Mouse (Mus musculus) forebrain, embryonic 15.5 days (tissue): ENCODE measurements around the gene Otx2. TPM values are rescaled to one million over a fixed set of nuclear protein-coding genes. Genes with fewer than 3 reads are reported as not detected.
A peak's percentile ranks its signal among the peaks of the same experiment; 100 is the strongest.

Experiments used
- ATAC-seq: fragments of 200-750 bp; cut with Nextera tagmentation; replicated peaks from 2 replicates; pipeline ENCODE4 v1.8.0; 2017; ENCODE audit warnings: mild to moderate bottlenecking, moderate TSS enrichment, moderate library complexity
- H3K27ac ChIP-seq: fragments of 300-500 bp; sonication (generic); replicated peaks from 2 replicates; pipeline ENCODE4 v1.5.1; 2015; ENCODE audit warnings: mild to moderate bottlenecking, inconsistent platforms
- H3K27me3 ChIP-seq: fragments of 300-500 bp; sonication (generic); 2 replicates; pipeline ENCODE4 v1.6.1; 2015; ENCODE audit warnings: inconsistent platforms
- H3K36me3 ChIP-seq: fragments of 300-500 bp; sonication (generic); 2 replicates; pipeline ENCODE4 v1.6.1; 2015; ENCODE audit warnings: mild to moderate bottlenecking, inconsistent platforms
- H3K4me1 ChIP-seq: fragments of 300-500 bp; sonication (generic); 2 replicates; pipeline ENCODE4 v1.6.1; 2015; ENCODE audit warnings: inconsistent platforms
- H3K4me2 ChIP-seq: fragments of 300-500 bp; sonication (generic); replicated peaks from 2 replicates; pipeline ENCODE4 v1.6.1; 2015; ENCODE audit warnings: mild to moderate bottlenecking, inconsistent platforms
- H3K4me3 ChIP-seq: fragments of 300-500 bp; sonication (generic); 2 replicates; pipeline ENCODE4 v1.5.1; 2015; ENCODE audit warnings: mild to moderate bottlenecking, inconsistent platforms
- H3K9ac ChIP-seq: fragments of 300-500 bp; sonication (generic); replicated peaks from 2 replicates; pipeline ENCODE4 v1.6.1; 2015; ENCODE audit warnings: mild to moderate bottlenecking, inconsistent platforms
- H3K9me3 ChIP-seq: fragments of 300-500 bp; sonication (generic); 2 replicates; pipeline ENCODE4 v1.6.1; 2016; ENCODE audit warnings: inconsistent platforms
- WGBS: fragments of 180-500 bp; shearing (Covaris S2); methylation state at CpG from one replicate; pipeline ENCODE4 v1.1.7; 2015; ENCODE audit warnings: mixed read lengths; 5-methylcytosine and 5-hydroxymethylcytosine counted together
- polyA plus RNA-seq: library from polyadenylated mRNA; unstranded; fragments of >200 nt; fragmentation: Nextera tagmentation; extraction: Ambion mirVana; gene quantifications from 2 replicates; pipeline ENCODE4 v1.2.1, GENCODE M21; 2015

The Otx2 gene
- polyA plus RNA-seq, 1 experiment from 2014 or later = 18.8 TPM

DNA sequence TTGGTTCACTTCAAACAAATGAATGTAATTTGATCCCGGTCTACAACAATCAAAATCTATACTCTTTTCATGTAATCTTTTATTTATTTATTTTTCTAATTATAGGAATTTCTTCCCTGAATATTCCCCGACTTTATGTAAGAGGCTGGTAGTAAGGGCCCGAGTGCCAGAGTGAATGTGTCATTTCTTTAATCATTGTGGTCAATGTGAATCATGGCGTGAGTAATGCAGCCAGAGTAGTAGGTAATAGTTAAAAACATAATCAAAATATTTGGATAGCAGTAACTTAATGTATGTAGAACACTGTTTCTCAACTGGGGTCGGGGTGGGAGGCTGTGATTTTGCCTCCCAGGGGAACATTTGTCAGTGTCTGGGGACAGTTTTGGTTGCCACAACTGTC is 6.0 kb upstream of the Otx2 start:
- Histone ChIP-seq H3K4me2 (no peak overlapping the region), H3K36me3 (no peaks in the 10 kb centered on the region), H3K27ac (no peak overlapping the region), H3K9me3 (no peaks in the 10 kb centered on the region), H3K4me1 (no peaks in the 10 kb centered on the region), H3K27me3 (peaks cover 38% of the 10 kb centered on the region), H3K4me3 (no peak overlapping the region), H3K9ac (no peak overlapping the region)
- ATAC-seq = no peak
- WGBS = 79% methylated on average over 5 of the region's 5 CpGs

DNA sequence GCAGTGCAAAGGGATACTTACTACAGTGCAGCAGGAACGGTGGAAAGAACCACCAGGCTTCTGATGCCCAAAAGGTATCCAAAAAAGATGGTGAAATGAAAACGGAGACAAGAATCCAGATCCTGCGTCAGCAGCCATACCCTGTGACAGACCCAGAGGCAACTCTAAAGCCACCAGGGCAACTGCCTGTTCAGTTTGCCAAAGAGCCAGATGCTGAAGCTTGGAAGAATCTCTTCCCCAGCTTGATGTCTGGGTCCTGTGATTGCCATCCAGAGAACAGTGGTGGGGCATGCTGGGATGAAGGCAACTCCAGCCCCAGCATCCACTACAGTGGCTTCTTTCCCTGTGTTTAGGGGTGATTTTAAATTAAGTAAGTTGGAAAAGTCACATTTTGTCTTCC is 5.1 kb upstream of the Otx2 start:
- Histone ChIP-seq H3K27me3 (peaks cover 47% of the 10 kb centered on the region), H3K4me3 (no peak overlapping the region), H3K4me1 (peaks cover 4% of the 10 kb centered on the region), H3K9ac (no peak overlapping the region), H3K36me3 (no peaks in the 10 kb centered on the region), H3K27ac (no peak overlapping the region), H3K9me3 (no peaks in the 10 kb centered on the region), H3K4me2 (no peak overlapping the region)
- 83% methylated on average over 3 of the region's 3 CpGs for WGBS
- no peak for ATAC-seq

DNA sequence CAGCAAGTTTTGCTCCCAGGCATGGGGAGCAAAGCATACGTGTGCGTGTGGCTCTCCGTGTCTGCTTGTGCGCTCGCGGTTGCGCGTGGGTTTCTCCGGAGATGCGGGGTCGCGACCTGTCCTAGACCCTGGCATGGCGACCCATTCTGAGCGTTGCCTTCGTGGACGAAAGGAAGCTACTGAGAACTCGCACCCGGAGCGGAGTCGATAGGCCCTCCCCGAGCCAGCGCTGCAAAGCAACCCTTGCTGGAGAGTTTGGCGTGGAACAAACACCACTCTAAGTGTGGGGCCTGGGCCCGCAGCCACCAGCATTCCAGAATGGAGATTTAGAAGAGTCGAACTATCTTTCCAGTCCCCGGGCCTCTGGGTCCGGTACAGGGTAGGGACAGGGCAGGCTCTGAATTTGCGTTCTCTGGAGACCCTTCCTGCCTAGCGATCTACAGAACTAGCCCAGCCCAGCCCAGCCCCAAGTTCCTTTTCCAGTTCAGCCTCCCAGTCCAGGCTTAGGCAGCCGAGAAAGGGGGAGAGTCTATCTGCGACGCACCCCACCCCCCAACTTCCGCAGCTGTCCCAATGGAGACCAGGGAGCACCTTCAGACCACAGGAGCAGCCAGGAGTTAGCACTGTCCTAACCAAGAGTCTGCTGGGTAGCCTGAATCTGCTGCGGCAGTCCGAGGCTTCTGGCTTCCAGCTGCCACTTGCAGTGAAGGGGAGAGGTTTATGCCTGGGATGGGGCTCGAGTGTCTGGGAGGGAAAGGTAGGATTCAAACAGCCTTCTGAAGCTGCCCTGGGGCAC is 615 bp upstream of the Otx2 start:
- ATAC-seq = peak; percentile 46; the same call in 1 of the 2 replicates
- no peak overlapping the region for H3K27ac ChIP-seq
- H3K36me3 ChIP-seq = no peaks in the 10 kb centered on the region
- no peak overlapping the region for H3K9ac ChIP-seq
- H3K9me3 ChIP-seq = no peaks in the 10 kb centered on the region
- peak overlapping the region; percentile 31 for H3K4me2 ChIP-seq
- H3K27me3 ChIP-seq = peaks cover 84% of the 10 kb centered on the region
- WGBS = 4% methylated on average over 36 of the region's 36 CpGs
- peak overlapping the region; percentile 20; the same call in 1 of the 2 replicates for H3K4me3 ChIP-seq
- H3K4me1 ChIP-seq = peaks cover 9% of the 10 kb centered on the region

DNA sequence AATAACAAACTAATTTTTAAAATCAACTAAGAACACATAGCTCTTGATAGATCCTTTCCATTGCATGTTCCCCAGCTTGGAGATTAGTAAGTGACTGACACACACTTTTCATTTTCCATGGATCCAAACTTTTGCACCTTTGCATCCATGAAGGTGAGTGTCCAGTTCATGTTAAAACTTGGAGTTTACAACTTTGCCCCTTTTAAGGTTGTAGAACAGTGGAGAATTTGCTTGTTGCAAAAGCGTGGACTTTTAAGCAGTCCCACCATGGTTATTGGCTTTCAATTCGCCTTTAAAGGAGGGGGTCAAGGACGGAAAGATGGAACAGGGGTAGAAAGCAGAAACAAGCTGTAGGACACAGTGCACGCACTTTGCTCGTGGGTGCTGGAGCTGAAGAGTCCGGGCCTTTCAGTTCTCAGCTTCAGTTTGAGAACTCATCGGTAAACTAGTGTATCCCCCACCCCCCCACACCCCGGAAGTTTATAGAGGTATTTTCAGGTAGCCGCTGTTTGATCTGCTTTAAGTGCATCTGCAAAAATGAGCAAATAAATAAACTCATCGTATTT is 925 bp downstream of the Otx2 start:
- Histone ChIP-seq H3K4me3 (no peak overlapping the region), H3K4me2 (no peak overlapping the region), H3K9ac (no peak overlapping the region), H3K4me1 (peaks cover 16% of the 10 kb centered on the region), H3K27me3 (peaks cover 87% of the 10 kb centered on the region), H3K27ac (no peak overlapping the region), H3K9me3 (no peaks in the 10 kb centered on the region), H3K36me3 (no peaks in the 10 kb centered on the region)
- no peak for ATAC-seq
- 11% methylated on average over 10 of the region's 10 CpGs for WGBS

DNA sequence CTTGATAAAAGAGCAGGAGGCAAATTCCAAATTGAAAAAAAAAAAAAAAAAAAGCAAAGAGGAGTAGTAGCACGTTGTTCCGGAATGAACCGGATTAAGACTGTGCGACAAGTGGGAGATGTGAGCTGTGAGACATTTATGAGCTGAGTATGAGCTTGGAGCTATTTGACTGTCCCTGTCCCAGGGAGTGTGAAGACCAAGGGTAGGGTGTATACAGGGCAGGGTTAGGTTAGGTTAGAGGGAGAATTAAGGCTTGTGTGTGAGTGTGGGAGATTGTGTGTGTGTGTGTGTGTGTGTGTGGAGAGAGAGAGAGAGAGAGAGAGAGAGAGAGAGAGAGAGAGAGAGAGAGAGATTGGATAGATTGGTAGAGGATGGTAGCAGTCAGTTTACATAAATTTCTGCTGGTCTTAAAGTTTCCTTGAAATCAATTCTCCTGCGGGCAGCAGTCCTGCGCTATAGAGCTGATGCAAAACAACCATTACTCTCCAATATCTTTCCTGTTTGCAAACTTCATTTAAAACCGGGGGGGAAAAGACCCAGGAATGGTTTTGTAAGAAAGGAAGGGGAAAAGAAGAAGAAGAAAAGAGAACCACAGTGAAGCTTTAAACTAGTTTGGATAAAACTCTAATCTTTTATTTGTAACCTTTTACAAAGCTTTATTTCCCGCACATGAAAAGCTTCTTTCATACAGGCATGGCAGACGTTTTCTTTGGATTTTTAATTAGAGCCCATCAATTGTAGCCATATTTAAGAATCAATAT is 2.0 kb downstream of the Otx2 start:
- H3K27me3 ChIP-seq = peaks cover 84% of the 10 kb centered on the region
- peaks cover 19% of the 10 kb centered on the region for H3K4me1 ChIP-seq
- no peak overlapping the region for H3K9ac ChIP-seq
- H3K4me3 ChIP-seq = no peak overlapping the region
- no peak overlapping the region for H3K27ac ChIP-seq
- 12% methylated on average over 9 of the region's 9 CpGs for WGBS
- H3K4me2 ChIP-seq = no peak overlapping the region
- H3K36me3 ChIP-seq = no peaks in the 10 kb centered on the region
- no peaks in the 10 kb centered on the region for H3K9me3 ChIP-seq
- ATAC-seq = no peak

DNA sequence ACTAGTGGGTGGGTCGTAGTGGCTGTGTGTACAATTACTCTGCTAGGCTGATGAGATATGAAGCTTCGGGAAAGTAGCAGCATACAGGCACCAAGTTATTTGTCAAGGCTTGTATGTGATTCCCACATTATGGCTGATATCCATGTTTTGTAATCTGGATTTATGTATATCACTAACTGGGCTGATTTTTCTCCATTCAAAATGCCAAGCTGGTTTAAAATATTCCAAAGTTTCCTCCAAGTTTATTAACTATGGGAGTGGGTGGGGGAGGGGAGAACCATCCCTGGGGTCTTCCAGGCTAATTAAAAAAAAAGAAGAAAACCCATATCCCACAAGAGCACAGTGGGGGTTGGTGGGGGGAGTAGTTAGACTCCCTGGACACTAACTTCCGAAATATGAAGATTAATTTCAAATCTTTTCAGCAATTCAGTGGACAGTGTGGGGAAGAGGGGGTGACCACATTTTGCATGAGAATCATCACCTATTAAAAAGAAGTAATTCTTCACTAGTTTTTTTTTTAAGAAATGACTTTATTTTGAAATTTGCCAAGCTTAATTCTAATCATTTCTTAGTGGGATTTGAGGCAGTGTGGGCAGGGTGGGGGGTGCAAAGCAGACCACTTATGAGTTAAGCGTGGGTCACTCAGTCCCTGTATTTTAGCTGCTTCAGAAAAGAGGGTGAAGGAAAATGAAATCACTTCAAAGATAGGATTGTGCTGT is 2.7 kb downstream of the Otx2 start:
- H3K27ac ChIP-seq = no peak overlapping the region
- peaks cover 27% of the 10 kb centered on the region for H3K4me1 ChIP-seq
- H3K4me3 ChIP-seq = no peak overlapping the region
- ATAC-seq = no peak
- peaks cover 80% of the 10 kb centered on the region for H3K27me3 ChIP-seq
- H3K4me2 ChIP-seq = no peak overlapping the region
- WGBS = 23% methylated on average over 4 of the region's 4 CpGs
- no peak overlapping the region for H3K9ac ChIP-seq
- H3K9me3 ChIP-seq = no peaks in the 10 kb centered on the region
- no peaks in the 10 kb centered on the region for H3K36me3 ChIP-seq

DNA sequence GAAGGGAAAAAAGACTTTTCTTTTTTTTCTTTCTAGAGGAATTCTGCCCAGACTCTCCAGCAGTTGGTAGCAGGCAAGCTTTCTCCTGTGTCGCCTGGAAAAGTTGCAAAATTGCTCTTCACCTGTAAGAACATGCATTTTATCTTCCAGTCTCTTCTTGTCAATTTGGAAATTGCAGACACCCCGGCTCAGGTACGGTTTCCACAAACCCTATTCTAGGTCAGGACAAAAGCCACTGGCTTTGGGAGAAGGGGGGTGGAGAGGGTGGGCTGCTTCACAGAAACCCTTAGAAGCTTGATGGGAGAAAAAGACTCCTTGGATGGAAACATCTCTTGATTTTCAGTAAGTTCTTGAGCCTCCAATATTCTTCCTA is 3.4 kb downstream of the Otx2 start:
- H3K27me3 ChIP-seq = peaks cover 79% of the 10 kb centered on the region
- no peak overlapping the region for H3K9ac ChIP-seq
- H3K4me2 ChIP-seq = no peak overlapping the region
- H3K4me3 ChIP-seq = no peak overlapping the region
- peaks cover 32% of the 10 kb centered on the region for H3K4me1 ChIP-seq
- 29% methylated on average over 3 of the region's 3 CpGs for WGBS
- H3K9me3 ChIP-seq = no peaks in the 10 kb centered on the region
- H3K27ac ChIP-seq = no peak overlapping the region
- H3K36me3 ChIP-seq = no peaks in the 10 kb centered on the region
- no peak for ATAC-seq

DNA sequence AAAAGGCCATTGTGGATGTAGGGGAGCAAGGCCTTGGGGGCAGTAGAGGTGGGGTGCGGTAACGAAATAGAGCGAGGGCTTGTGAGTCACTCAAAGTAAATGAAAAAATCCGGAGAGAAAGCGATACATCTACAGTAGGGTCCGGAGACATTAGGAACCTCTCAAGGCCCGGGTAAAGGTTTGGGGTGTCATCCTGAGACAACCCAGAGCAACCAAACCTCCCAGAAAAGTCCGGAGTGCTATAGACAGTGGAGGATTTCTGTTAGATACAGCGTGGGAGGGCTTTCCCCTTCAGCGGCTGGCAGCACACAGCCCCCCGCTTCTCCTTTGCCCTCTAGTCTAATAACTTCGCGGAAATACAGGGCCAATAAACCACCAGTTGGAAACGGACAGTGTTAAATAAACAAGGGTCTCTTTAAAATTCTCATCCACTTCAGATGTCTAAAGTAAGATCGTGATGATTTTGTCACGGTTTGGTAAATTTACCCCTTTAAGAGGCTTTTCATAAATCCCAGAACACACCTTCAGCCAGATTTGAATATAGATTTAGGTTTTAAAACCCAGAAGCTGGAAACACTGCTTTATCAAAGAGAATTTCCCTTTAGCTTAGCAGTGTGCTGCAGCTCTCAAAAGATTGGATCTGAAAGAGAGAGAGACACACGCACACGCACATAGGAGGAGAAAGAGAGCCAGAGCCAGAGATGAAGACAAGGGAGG is 3.9 kb downstream of the Otx2 start:
- Histone ChIP-seq H3K4me3 (no peak overlapping the region), H3K27ac (no peak overlapping the region)
- ATAC-seq = no peak

DNA sequence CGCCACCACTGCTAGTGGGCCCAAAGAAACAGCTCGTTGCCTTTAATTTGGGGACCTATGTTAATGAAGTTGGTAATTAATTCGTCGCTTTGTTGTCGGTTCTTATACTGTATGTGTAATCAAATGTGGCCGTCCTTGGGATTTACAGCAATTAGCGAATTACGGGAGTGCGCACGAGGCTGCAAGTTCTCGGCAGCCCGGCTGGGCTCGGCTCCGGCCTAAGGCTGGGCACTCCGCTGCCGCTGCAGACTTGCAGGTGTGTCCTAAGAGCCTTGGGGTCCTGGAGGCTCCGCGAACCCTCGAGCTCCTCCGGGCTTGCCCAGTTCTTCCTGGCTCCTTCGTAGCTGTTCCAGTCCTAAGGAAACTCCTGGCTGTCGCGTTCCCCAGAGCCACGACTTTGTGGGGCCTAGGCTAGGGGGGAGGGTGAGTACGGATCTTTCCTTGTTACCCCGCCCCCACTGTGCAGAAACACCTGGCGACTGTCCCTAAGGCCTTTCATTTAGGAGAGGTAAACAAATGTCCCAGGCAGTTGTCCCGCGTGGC is 4.8 kb downstream of the Otx2 start:
- peak overlapping the region; percentile 32 for H3K4me2 ChIP-seq
- peak; percentile 66 for ATAC-seq
- no peaks in the 10 kb centered on the region for H3K36me3 ChIP-seq
- H3K9ac ChIP-seq = no peak overlapping the region
- H3K27ac ChIP-seq = 0 out of 2 replicates have a peak overlapping the region, but pooled peaks have one; percentile 25
- peaks cover 37% of the 10 kb centered on the region for H3K4me1 ChIP-seq
- H3K27me3 ChIP-seq = peaks cover 66% of the 10 kb centered on the region
- H3K4me3 ChIP-seq = peak overlapping the region; percentile 19
- no peaks in the 10 kb centered on the region for H3K9me3 ChIP-seq
- under 1% methylated on average over 29 of the region's 29 CpGs for WGBS

More for the DNA sequence above, 3.9 kb downstream of the Otx2 start:
- H3K4me1 ChIP-seq = peaks cover 38% of the 10 kb centered on the region
- H3K27me3 ChIP-seq = peaks cover 74% of the 10 kb centered on the region
- no peak overlapping the region for H3K9ac ChIP-seq
- WGBS = 8% methylated on average over 18 of the region's 18 CpGs
- H3K36me3 ChIP-seq = no peaks in the 10 kb centered on the region
- no peak overlapping the region for H3K4me2 ChIP-seq
- no peaks in the 10 kb centered on the region for H3K9me3 ChIP-seq

DNA sequence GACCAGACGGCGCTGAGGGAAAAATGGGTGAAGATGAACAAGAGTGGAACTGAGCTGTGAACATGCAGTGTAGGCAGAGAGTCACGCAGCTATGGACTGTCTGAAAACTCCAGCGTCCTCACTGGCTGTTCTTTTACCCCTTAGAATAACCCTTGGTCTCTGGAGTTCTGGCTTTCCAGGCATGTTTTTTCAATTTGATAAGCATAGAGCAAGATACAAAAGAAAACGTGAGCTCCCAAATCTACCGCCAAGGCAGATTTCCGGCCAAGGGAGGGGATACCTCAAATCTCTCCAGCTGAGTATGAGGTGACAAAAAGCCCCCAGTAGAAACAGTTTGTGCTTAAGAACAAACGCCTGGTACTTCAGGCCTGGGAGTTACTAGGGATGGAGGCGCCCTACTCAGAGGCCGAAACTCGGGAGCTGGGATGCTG is 5.6 kb downstream of the Otx2 start:
- no peaks in the 10 kb centered on the region for H3K9me3 ChIP-seq
- 0 out of 2 replicates have a peak, but pooled peaks have one; percentile 3 for ATAC-seq
- no peak overlapping the region for H3K4me2 ChIP-seq
- H3K27ac ChIP-seq = peak overlapping the region; percentile 2; the same call in 1 of the 2 replicates
- 6% methylated on average over 11 of the region's 11 CpGs for WGBS
- no peaks in the 10 kb centered on the region for H3K36me3 ChIP-seq
- H3K9ac ChIP-seq = no peak overlapping the region
- peaks cover 32% of the 10 kb centered on the region for H3K4me1 ChIP-seq
- H3K4me3 ChIP-seq = no peak overlapping the region
- peaks cover 66% of the 10 kb centered on the region for H3K27me3 ChIP-seq

DNA sequence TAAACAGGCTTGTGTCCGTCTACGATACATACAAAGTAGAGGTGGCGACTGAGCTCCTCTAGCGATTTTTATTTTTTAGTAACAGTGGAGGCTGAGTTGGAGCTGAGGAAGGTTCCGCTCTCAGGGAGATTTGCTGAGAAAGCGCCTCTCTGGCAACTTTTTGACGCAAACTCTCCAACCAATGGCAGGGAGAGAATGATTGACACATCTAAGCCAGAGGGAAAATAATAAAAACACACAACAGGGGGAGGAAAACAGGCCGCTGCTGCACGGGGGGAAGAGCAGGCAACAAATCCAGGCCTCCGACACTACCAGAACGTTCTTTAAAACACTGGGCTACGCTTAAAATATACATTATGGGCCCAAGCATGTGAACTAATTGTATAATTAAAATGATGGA is 6.2 kb downstream of the Otx2 start:
- ATAC-seq = no peak
- no peak overlapping the region for H3K4me2 ChIP-seq
- H3K4me1 ChIP-seq = peaks cover 36% of the 10 kb centered on the region
- 4% methylated on average over 12 of the region's 12 CpGs for WGBS
- no peak overlapping the region for H3K9ac ChIP-seq
- H3K9me3 ChIP-seq = no peaks in the 10 kb centered on the region
- H3K4me3 ChIP-seq = peak overlapping the region; percentile 23
- H3K27ac ChIP-seq = no peak overlapping the region
- H3K36me3 ChIP-seq = no peaks in the 10 kb centered on the region
- H3K27me3 ChIP-seq = peaks cover 64% of the 10 kb centered on the region
